Mouse (Mus musculus): ENCODE data around the gene Spats1. TPM values are rescaled to one million over a fixed set of nuclear protein-coding genes. Genes with fewer than 3 reads are reported as not detected.

The Spats1 gene
- polyA plus RNA-seq (2015; fragmentation: Nextera tagmentation; extraction: Ambion mirVana): 1.4 TPM in 2 replicates

DNA sequence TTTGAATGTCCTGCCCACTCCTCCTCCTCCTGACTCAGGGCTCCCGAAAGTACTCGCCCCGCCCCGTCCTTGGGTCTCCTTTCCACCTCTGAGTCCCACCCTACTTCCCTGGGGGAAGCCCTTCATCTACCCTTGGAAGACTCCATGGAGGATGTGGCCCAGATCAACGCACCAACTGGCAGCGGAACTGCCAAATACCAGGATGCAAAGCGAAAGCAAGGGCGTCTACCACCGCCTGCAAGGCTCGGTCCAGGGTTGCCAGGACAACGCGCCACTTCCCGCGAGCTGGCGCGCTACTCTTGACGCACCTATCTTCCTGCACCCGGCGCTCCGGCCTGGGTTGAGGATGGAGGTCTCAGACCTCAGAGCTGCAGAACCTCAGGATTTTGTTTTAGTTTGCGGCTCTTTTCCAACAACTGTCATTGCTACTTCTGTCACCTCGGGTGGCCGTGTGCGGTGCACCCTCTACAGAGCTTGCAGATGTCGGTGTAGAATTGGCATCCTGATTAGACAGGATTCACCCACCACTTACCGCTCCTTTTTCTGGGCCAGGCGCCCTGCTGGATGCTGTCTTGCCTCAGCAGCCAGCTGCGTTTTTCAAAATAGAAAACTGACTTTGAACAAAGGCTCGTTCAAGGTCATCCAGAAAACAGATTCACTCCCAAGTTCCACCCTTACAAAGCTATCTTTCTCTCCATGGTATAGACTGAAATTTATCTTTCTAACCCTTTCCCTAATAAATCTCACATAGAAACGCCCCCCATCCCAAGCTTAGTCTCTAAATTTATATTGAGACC lies at the start of gene Spats1:
TSS of gene Spats1 (minus strand) at position 747 of the 797 bp plus-strand sequence.
- H3K4me1 ChIP-seq (replicated peaks): peaks cover 17% of the 10 kb centered on the region
- no peaks in the 10 kb centered on the region for H3K36me3 ChIP-seq
- no peaks in the 10 kb centered on the region for H3K9me3 ChIP-seq
- H3K4me3 ChIP-seq (replicated peaks): peak within 1 kb of the TSS; percentile 37
- 5% methylated on average over 30 of the region's 30 CpGs for WGBS
- peak within 1 kb of the TSS; percentile 57 for H3K4me2 ChIP-seq (replicated peaks)
- H3K27me3 ChIP-seq: peaks cover 15% of the 10 kb centered on the region; the same call in 1 of the 2 replicates
- ATAC-seq: peak; percentile 90
- 0 out of 2 replicates have a peak within 1 kb of the TSS, but pooled peaks have one; percentile 22 for H3K27ac ChIP-seq
- peak within 1 kb of the TSS; percentile 51; the same call in 1 of the 2 replicates for H3K9ac ChIP-seq (replicated peaks)

DNA sequence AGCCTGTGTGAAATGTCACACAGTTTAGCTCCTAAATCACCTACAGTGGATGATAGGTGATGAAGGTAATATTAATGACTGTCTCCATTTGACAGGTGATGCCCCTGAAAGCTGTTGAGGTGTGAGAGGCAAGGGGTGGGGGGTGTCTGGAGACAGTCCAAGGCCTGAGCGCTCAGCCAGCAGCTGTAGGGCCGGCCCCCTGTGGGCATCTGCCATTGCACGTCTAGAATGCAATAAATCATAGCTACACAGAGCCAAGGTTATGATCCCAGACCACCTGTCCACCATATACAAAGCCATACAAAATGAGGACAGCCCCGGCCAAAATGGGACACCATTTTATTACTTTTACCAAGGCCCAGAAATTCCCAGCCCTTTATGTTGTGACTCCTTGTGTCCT lies 49.7 kb upstream of the Spats1 start:
- peaks cover 13% of the 10 kb centered on the region for H3K36me3 ChIP-seq
- H3K4me2 ChIP-seq (replicated peaks): no peak overlapping the region
- no peak overlapping the region for H3K4me3 ChIP-seq (replicated peaks)

DNA sequence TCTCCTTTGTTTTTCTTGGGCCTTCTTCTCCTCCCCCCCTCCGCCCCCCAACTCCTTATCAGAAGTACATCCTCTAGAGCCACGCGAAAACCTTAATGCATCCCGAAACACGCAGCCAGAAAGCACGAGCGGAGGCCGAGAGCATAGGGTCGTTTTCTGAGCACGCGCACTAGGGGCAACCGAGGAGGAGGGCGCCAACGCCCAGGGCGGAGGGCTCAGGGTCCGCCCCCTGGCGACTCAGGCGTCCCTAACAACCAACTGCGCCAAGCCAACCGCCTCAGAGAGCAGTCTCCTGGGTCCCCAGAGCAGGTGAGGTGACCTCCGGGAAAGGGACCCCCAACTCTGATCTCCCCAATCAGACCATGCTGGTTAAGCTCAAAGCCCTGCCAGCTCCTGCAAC lies 48.0 kb upstream of the Spats1 start, which contains the start of gene Tcte1:
TSS of gene Tcte1 (plus strand) at position 172 of the 400 bp plus-strand sequence.
- H3K4me1 ChIP-seq (replicated peaks): peaks cover 16% of the 10 kb centered on the region
- H3K4me3 ChIP-seq (replicated peaks): peak within 1 kb of the TSS; percentile 44
- H3K9ac ChIP-seq (replicated peaks): peak within 1 kb of the TSS; percentile 68
- no peak within 1 kb of the TSS for H3K27ac ChIP-seq
- under 1% methylated on average over 21 of the region's 21 CpGs for WGBS
- H3K27me3 ChIP-seq: peaks cover 29% of the 10 kb centered on the region
- peak within 1 kb of the TSS; percentile 74 for H3K4me2 ChIP-seq (replicated peaks)
- H3K9me3 ChIP-seq: no peaks in the 10 kb centered on the region
- ATAC-seq: peak; percentile 83
- H3K36me3 ChIP-seq: peaks cover 25% of the 10 kb centered on the region

More for the DNA sequence above, 49.7 kb upstream of the Spats1 start:
- H3K9ac ChIP-seq (replicated peaks): no peak overlapping the region
- no peak overlapping the region for H3K27ac ChIP-seq
- WGBS: 77% methylated on average over 4 of the region's 4 CpGs
- H3K27me3 ChIP-seq: peaks cover 41% of the 10 kb centered on the region
- H3K4me1 ChIP-seq (replicated peaks): peaks cover 16% of the 10 kb centered on the region
- H3K9me3 ChIP-seq: no peaks in the 10 kb centered on the region
- ATAC-seq: no peak

DNA sequence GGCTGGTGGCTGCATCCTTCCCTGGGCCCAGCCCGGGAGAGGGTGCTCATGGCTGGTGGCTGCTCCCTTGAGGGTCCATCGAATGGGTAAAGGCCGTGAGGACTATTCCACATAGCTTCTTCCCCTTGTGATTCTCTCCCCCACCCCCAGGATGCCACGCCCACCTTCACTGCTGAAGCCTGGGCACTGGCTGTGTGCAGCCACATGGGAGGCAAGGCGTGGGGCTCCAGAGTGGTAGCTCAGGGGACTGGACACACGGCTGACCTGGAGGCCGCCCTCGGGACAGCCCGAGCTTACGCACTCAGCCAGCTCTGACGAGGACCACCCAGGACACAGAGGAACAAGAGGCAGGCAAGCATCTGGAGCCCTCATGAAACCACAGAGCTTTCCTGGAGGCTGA lies 44.9 kb upstream of the Spats1 start:
- Histone ChIP-seq H3K27me3 (peaks cover 16% of the 10 kb centered on the region), H3K4me3 (replicated peaks) (no peak overlapping the region), H3K4me1 (replicated peaks) (peaks cover 20% of the 10 kb centered on the region), H3K4me2 (replicated peaks) (no peak overlapping the region), H3K36me3 (peaks cover 32% of the 10 kb centered on the region), H3K9ac (replicated peaks) (no peak overlapping the region), H3K27ac (no peak overlapping the region), H3K9me3 (no peaks in the 10 kb centered on the region)
- no peak for ATAC-seq
- WGBS: 88% methylated on average over 11 of the region's 11 CpGs

DNA sequence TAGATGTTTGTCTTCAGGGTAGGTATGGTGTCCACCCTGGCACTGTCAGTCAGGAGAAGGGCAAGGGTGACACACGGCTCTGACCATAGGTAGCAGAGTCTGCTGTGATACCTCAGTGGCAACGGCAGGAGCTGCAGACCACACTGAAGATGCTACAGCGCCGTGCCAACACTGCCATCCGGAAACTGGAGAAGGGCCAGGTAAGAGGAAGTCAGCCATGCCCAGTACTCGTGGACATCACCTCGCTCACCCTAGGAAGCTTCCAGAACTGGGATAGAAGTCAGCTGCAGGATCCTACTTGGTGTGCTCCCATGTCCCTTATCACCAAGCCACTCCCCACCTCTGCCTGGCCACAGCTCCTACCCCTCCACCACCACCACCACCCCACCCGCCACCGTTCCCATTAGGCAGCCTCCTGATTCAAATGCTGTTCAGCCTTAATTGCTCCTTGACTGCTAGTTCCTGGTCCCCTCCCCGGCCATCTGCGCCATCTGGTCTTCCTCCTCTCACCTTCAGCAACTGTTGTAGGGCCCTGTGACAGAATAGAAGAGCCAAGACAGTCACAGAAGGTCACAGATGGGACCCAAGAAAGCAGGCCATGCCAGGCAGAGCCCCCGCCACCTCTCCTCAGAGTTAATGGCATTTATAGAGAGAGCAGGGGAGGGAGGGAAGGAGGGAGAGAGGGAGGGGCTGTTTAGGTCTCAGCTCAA lies 43.7 kb upstream of the Spats1 start:
- Histone ChIP-seq H3K27ac (no peak overlapping the region), H3K4me1 (replicated peaks) (peaks cover 20% of the 10 kb centered on the region)
- WGBS: 87% methylated on average over 12 of the region's 12 CpGs

DNA sequence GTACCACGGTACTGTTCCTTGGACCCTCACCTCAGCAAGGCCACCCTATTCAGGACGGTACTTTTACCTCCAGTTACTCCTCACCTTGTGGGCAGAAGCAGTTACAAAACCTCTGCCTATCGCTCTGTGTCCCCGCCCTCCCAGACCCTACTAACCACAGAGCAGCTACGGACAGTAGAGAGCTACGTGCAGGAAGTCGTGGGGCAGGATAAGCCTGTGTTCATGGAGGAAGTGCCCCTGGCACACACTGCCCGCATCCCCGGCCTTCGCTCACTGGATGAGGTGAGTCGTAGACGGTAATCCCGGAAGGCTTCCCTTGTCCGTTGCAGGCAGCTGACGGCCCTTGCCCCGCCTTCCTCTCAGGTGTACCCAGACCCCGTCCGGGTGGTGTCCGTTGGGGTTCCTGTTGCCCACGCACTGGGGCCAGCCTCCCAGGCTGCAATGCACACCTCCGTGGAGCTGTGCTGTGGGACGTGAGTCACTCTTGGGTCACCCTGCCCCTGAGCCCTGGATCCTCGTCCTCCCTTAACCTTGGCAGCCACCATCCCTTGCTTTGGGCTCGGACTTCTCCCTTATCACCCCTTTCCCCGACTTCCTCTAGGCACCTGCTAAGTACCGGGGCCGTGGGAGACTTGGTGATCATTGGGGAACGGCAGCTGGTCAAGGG lies 42.5 kb upstream of the Spats1 start:
- Histone ChIP-seq H3K9me3 (no peaks in the 10 kb centered on the region), H3K4me1 (replicated peaks) (peaks cover 10% of the 10 kb centered on the region), H3K4me2 (replicated peaks) (no peak overlapping the region), H3K4me3 (replicated peaks) (no peak overlapping the region), H3K36me3 (peaks cover 35% of the 10 kb centered on the region), H3K27me3 (no peaks in the 10 kb centered on the region), H3K27ac (no peak overlapping the region), H3K9ac (replicated peaks) (no peak overlapping the region)
- no peak for ATAC-seq
- WGBS: 93% methylated on average over 28 of the region's 28 CpGs

More for the DNA sequence above, 43.7 kb upstream of the Spats1 start:
- H3K9me3 ChIP-seq: no peaks in the 10 kb centered on the region
- no peak overlapping the region for H3K4me3 ChIP-seq (replicated peaks)
- H3K9ac ChIP-seq (replicated peaks): no peak overlapping the region
- H3K4me2 ChIP-seq (replicated peaks): no peak overlapping the region
- no peak for ATAC-seq
- H3K27me3 ChIP-seq: peaks cover 4% of the 10 kb centered on the region
- H3K36me3 ChIP-seq: peaks cover 35% of the 10 kb centered on the region

DNA sequence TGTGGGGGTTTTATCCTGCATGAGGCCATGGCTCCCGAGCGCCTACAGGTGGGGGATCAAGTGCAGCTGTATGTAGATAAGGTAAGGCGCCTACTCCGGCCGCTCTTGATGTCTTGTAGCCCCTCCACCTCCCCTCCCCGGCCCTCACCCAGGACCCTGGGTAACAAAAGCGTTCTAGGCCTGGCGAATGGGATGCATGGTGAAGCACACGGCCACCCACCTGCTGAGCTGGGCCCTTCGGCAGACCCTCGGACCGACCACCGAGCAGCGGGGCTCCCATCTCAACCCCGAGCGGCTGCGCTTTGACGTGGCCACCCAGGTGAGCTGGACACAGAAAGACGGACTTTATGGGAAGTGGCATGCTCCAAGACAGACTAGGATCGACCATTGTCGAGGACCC lies 41.9 kb upstream of the Spats1 start:
- H3K9ac ChIP-seq (replicated peaks): no peak overlapping the region
- no peaks in the 10 kb centered on the region for H3K9me3 ChIP-seq
- H3K36me3 ChIP-seq: peaks cover 35% of the 10 kb centered on the region
- WGBS: 92% methylated on average over 21 of the region's 21 CpGs
- peaks cover 4% of the 10 kb centered on the region for H3K4me1 ChIP-seq (replicated peaks)
- H3K4me3 ChIP-seq (replicated peaks): no peak overlapping the region
- no peaks in the 10 kb centered on the region for H3K27me3 ChIP-seq
- 0 out of 2 replicates have a peak, but pooled peaks have one; percentile 5 for ATAC-seq
- no peak overlapping the region for H3K4me2 ChIP-seq (replicated peaks)
- no peak overlapping the region for H3K27ac ChIP-seq

DNA sequence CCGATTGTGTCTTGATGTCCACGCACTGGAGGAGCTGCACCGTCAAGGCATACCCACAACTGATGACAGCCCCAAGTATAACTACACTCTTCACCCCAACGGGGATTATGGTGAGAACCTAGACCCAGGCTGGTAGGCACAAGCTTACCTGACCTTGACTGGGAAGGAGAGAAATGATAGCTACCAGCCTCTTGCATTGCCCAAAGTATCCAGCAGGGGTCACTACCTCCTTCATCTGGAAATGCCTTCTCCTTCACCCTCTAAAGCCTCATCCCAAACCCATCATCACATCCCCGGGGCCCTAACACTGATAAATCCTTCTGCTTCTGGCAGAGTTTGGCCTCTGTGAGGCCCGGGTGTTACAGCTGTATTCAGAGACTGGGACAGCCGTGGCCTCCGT lies 41.3 kb upstream of the Spats1 start:
- H3K4me1 ChIP-seq (replicated peaks): 0 out of 2 replicates have a peak, but pooled peaks cover 4% of the 10 kb centered on the region
- no peaks in the 10 kb centered on the region for H3K27me3 ChIP-seq
- H3K27ac ChIP-seq: no peak overlapping the region
- no peak overlapping the region for H3K4me3 ChIP-seq (replicated peaks)
- peak; percentile 51 for ATAC-seq
- H3K4me2 ChIP-seq (replicated peaks): no peak overlapping the region
- 0 out of 2 replicates have a peak overlapping the region, but pooled peaks have one; percentile 39 for H3K9ac ChIP-seq (replicated peaks)
- peaks cover 39% of the 10 kb centered on the region for H3K36me3 ChIP-seq
- WGBS: 47% methylated on average over 8 of the region's 8 CpGs
- no peaks in the 10 kb centered on the region for H3K9me3 ChIP-seq

DNA sequence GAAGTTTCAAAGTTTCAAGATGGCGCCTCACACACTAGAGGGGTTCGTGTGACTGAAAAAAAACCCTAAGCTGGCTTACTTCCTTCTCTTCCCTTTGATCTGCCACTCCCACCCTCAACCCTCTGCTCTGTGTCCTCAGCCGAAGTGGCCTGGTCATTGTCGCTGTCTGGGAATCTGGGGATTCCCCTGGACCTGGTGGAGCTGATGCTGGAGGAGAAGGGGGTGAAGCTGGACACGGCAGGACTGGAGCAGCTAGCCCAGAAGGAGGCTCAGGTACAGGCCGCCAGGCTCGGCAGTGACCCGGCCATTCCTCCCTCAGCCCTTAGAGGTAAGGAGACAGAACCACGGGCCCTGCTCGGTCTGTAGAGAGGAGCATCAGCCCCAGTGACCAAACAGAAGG lies 40.6 kb upstream of the Spats1 start:
- Histone ChIP-seq H3K36me3 (peaks cover 40% of the 10 kb centered on the region), H3K9ac (replicated peaks) (no peak overlapping the region), H3K4me3 (replicated peaks) (no peak overlapping the region), H3K4me1 (replicated peaks) (0 out of 2 replicates have a peak, but pooled peaks cover 4% of the 10 kb centered on the region), H3K27ac (no peak overlapping the region), H3K9me3 (no peaks in the 10 kb centered on the region), H3K27me3 (no peaks in the 10 kb centered on the region), H3K4me2 (replicated peaks) (no peak overlapping the region)
- WGBS: 88% methylated on average over 10 of the region's 10 CpGs
- ATAC-seq: no peak

DNA sequence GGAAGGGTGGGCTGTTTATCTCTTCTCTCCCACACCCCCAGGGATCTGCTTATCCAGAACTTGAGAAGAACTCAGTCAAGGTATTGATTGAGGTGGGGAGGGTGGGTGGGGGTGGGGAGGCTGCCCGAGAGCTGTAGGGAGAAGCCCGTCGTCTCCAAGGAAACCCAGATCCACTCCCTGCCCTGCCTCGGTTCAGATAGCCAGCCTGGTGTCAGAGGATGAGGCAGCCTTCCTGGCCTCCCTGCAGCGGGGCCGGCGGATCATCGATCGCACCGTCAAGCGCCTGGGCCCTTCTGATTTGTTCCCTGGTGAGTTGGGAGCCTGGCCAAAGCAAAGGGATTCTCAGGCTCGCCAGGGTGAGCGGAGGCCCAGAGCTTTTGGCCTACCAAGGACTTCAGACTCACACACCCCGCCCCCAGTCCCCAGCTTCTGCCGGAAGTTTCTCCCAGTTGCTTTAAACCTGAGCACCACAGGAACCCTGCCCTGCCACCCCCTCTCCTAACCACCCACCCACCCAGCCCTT lies 40.0 kb upstream of the Spats1 start:
- H3K36me3 ChIP-seq: peaks cover 40% of the 10 kb centered on the region
- H3K9ac ChIP-seq (replicated peaks): no peak overlapping the region
- 49% methylated on average over 15 of the region's 15 CpGs for WGBS
- no peak overlapping the region for H3K4me2 ChIP-seq (replicated peaks)
- H3K27ac ChIP-seq: no peak overlapping the region
- no peaks in the 10 kb centered on the region for H3K27me3 ChIP-seq
- no peaks in the 10 kb centered on the region for H3K9me3 ChIP-seq
- ATAC-seq: no peak
- 0 out of 2 replicates have a peak, but pooled peaks cover 4% of the 10 kb centered on the region for H3K4me1 ChIP-seq (replicated peaks)
- no peak overlapping the region for H3K4me3 ChIP-seq (replicated peaks)

DNA sequence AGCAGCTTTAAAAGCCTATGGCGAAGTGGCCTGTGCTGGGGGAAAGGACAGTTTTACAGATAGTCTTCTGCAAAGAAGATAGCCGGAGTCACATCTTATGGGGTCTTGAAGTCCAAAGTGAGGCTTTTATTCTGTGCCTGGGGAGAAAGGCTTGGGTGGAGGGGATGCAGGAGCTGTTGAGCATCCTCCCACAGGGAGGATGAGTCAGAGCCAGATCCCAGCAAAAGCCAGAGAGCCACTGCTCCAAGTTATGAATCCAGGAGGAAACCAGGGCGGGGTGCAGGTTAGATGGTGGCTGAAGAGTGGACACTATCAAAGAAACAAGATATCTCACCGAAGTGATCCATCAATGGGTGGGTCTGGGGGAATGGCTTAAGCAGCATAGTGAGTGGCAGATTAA lies 36.5 kb upstream of the Spats1 start:
- Histone ChIP-seq H3K4me2 (replicated peaks) (no peak overlapping the region), H3K27ac (no peak overlapping the region), H3K27me3 (no peaks in the 10 kb centered on the region), H3K9me3 (no peaks in the 10 kb centered on the region), H3K36me3 (peaks cover 35% of the 10 kb centered on the region), H3K9ac (replicated peaks) (no peak overlapping the region), H3K4me3 (replicated peaks) (no peak overlapping the region), H3K4me1 (replicated peaks) (peaks cover 6% of the 10 kb centered on the region)
- WGBS: 95% methylated on average over 4 of the region's 4 CpGs
- no peak for ATAC-seq
